Mouse (Mus musculus) adrenal gland, postnatal 10 days (tissue): Measurements from ENCODE around the gene Rnpepl1. TPM values are rescaled to one million over a fixed set of nuclear protein-coding genes. Genes with fewer than 3 reads are reported as not detected.
"Not testable (repeated sequence)": the region's sequence is repeated elsewhere in the genome, so short reads cannot be mapped to it uniquely, and the experiment has no call there.

Experiments
- DNase-seq: peaks from one replicate; pipeline ENCODE4 v3.0.0; 2021; ENCODE audit warnings: mixed read lengths
- total RNA-seq, 2 experiments: library from RNA; stranded (reverse); gene quantifications; 2 replicates each; pipeline ENCODE4 v1.2.3; 2021

The Rnpepl1 gene
- total RNA-seq, 2 experiments from 2014 or later: 64.6 to 72.0 TPM

DNA sequence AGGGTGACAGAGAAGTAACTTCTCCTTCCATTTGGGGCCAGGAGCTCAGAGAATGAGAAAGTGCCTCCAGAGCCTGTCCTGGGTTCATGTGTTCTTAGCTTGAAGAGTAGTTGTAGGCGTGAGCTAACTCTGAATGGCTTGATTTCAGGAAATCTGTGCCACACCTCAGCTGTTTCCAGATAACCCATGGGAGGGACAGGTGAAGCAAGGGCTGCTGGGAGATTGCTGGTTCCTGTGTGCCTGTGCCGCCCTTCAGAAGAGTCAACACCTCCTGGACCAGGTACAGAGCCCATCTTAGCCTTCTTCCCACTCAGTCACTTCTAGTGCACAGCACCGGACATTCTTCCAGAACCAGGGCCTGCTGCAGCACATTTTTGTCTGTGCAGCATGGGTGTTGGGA, 27.2 kb downstream of the Rnpepl1 start:
- DNase-seq: no peak

DNA sequence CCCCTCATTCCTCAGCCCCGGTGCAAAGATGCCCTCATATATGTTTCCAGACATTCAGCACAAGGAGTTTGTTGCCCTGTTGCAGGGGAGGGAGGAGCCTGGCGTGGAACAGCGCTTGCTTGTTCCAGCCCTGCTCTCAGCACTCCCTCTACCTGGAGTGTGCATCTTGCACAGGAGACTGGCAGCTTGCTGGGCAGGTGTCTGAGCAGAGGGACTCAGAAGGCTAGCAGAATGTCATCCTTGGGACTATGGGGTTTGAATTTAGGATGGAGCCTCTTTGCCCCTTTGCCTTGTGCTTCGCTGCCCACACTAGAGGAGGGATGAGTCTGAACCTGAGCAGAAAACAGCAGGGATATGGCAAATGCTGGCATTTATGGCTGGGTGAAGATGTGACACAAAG, 29.2 kb downstream of the Rnpepl1 start:
- no peak for DNase-seq

DNA sequence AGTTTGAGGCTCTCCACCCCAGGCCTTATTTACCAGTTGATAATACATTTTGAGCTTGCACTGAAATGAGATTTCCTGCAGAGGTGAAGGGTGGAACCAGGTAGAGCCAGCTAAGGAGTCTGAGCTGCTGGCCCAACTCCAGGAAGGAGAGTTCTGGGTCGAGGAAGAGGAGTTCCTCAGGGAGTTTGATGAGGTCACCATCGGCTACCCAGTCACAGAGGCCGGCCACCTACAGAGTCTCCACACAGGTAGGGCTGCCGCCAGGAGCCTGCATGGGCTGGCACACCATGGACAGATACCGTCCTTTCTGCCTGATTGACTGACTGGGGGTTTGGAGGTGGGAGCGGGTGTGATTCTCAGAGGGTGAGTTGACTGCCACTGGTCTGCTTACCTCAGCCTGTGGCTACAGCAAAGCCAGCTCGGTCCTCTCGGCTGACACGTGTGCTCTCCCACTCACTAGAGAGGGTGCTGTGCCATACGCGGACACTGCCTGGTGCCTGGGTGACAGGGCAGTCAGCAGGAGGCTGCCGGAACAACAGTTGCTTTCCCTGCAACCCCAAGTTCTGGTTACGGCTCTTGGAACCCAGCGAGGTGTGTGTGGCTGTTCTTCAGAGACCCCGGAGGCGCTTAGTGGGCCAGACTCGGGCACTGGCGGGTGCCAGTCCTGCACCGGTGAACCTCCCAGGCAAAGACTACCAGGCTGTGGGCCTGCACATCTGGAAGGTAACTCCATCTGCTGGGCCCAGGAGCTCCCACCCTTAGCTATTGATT, 32.8 kb downstream of the Rnpepl1 start:
- no peak for DNase-seq

- DNase-seq: no peak
These were observed 37.4 kb downstream of the Rnpepl1 start for GRCm38 (mm10) chr1:92947966-92948365.

DNA sequence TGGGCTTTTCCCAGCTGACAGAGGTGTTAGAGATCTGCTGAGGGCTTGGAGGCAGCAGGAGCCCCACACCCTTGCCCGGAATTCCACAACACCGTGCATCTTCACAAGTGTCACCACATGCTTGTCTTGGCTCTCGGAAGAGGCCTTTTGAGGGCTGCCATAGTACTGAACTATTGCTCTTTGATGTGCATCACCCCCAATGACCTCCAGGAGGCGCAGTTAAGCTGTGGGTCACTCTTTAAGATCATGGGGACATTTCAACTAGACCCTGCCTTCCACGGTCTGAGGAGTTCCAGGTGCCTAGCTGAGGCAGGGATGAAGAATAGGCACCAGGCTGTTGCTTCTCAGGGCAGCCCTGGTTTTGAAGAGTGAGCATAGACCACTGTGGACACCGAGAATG, 38.8 kb downstream of the Rnpepl1 start:
- DNase-seq: peak; percentile 34

- DNase-seq: no peak
These were observed 40.0 kb downstream of the Rnpepl1 start, which contains the start of gene Gpr35 for GRCm38 (mm10) chr1:92950607-92951006. Gene Gpr35, plus strand, starts transcription at chr1:92950865.

- no peak for DNase-seq
These were observed 43.1 kb downstream of the Rnpepl1 start for GRCm38 (mm10) chr1:92953641-92954040.

DNA sequence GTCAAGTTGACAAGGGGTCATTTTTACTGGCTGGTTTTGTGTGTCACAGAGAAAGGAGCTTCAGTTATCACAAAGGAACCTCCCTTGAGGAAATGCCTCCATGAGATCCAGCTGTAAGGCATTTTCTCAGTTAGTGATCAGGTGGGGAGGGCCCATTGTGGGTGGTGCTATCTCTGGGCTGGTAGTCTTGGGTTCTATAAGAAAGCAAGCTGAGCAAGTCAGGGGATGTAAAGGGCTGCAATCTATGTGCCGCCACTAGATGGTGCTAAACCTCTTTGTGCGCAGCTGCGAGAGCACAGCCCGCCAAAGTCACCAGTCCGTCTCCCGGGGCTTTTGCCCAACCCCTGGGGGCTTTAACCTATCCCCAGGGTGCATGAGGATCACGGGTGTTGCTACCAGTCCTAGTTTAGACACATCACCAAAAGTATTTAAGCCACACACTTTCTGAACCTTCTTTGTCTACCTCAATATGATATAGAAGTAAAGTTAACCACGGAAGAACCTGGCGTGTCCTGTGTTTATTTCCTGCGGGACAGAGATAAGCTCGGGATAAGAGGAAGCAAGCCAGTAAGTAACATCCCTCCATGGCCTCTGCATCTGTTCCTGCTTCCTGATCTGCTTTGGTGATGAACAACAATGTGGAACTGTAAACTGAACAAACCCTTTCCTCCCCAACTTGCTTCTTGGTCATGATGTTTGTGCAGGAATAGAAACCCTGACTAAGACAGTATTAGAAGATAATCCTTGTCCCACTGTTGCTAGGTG, 46.2 kb downstream of the Rnpepl1 start:
- peak; percentile 80 for DNase-seq

- no peak for DNase-seq
These were observed 48.4 kb downstream of the Rnpepl1 start for GRCm38 (mm10) chr1:92958999-92959398.

DNA sequence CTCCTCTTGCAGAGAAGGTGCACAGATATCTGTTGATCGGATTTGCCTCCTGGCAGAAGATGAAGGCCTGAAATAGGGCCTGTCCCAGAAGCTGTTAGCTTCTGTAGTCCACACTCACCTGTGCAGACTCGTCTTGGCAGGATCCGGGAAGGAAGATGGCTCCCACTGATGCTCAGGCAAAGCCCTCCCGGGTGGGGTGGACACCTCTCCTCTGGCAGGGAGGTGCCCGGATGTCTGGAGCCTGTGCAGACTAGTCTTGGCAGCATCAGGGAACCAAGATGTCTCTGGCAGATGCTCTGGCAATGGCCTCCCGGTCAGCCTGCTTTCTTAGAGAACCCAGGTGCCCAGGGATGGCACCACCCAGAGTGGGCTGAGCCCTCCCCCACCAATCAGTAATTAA, 60.2 kb downstream of the Rnpepl1 start:
- not testable (repeated sequence) for DNase-seq

DNA sequence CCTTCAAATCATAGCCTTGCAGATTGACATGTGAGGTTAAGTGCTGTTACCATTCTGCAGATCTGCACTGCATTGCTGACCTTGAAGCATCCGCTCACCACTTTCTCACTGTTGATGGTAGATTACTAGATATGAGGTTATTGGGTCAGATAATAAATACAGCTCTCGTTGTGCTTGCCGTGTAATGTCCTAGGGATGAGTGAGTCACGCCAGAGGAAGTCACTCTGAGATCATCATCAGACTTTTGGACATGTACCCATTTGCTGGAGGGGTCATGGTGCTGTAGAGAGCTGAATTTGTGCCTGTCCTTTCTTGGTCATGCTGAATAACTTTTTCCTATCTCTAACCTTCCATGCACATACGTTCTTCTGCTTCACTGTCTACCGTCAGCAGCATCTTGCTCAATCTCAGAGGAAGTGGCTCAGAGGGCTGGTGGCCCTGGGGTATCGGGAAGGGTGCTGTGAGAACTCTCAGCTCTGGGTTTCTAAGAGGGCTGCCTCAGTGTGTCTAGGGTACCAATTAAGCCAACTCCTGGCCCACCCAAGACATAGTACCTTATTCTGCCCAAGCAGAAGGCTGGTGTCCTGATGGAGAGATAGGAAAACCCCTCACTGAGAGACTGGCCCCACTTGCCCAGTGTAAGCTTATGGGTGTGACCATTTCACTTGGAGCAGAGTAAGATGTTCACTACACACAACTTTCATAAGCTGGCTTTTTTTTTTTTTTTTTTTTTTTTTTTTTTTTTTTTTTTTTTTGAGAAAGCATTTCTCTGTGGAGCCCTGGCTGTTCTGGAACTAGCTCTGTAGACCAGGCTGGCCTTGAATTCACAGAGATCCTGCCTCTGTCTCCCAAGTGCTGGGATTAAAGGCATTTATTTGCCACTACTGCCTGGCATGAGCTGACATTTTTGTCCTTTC, 61.6 kb downstream of the Rnpepl1 start:
- no peak for DNase-seq

DNA sequence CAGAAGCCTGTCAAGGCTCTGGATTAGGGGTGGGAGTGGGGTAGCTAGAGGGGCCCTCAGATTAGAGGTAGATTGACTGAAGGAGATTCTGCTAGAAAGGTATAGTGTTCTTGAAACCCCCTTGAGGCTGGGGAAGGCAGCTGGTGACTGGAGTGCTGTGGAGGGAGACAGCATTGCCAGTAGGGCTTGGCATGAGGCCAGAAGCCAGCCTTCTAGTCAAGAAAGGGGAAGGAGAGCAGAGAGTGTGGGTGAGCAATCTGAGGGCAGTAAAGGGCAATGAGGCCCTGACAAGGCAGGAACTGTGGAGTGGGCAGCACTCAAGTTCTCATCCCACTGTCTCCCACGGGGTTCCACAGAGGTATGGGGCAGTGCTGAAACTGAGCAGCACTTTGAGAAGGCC, 62.3 kb downstream of the Rnpepl1 start:
- DNase-seq: peak; percentile 79

Other genes starting within 250 kb of the Rnpepl1 start
- 10 to 100 TPM; 39.7 to 51.8 TPM for gene Gpc1, start 79.1 kb upstream of the Rnpepl1 start, total RNA-seq
- under 1 TPM; 0.75 to 0.82 TPM for gene Ankmy1, start 7.9 kb upstream of the Rnpepl1 start, total RNA-seq
- 10 to 100 TPM; 13.5 to 17.0 TPM for gene Dusp28, start 3.8 kb upstream of the Rnpepl1 start, total RNA-seq
- 10 to 100 TPM; 16.8 to 22.4 TPM for gene Capn10, start 23.6 kb downstream of the Rnpepl1 start, total RNA-seq
- gene Gpr35, start 40.1 kb downstream of the Rnpepl1 start, total RNA-seq: 1 to 10 TPM in 1 of 2 experiments, under 1 TPM in 1; 0.97 to 1.7 TPM
- under 1 TPM in 1 of 2 experiments, not detected in 1; 0.36 TPM for gene Aqp12, start 95.6 kb downstream of the Rnpepl1 start, total RNA-seq
- gene Kif1a, start 191.2 kb downstream of the Rnpepl1 start, total RNA-seq: 10 to 100 TPM; 15.6 to 29.2 TPM
- 10 to 100 TPM; 20.0 to 46.3 TPM for gene Agxt, start 224.5 kb downstream of the Rnpepl1 start, total RNA-seq